Mouse (Mus musculus) forebrain, postnatal 0 days (tissue): ENCODE measurements around the gene Tradd. TPM values are rescaled to one million over a fixed set of nuclear protein-coding genes. Genes with fewer than 3 reads are reported as not detected.
A peak's percentile ranks its signal among the peaks of the same experiment; 100 is the strongest.

Source experiments
- ATAC-seq: fragments of 200-750 bp; cut with Nextera tagmentation; 2 replicates; pipeline ENCODE4 v1.8.0; 2017; ENCODE audit warnings: mild to moderate bottlenecking, moderate library complexity
- DNase-seq: peaks from one replicate; pipeline ENCODE4 v3.0.0-alpha.2; 2015
- H3K27ac ChIP-seq: fragments of 300-500 bp; sonication (generic); 2 replicates; pipeline ENCODE4 v1.5.1; 2014; ENCODE audit warnings: low read depth, mild to moderate bottlenecking, antibody characterized with exemption, low read length, moderate library complexity, mixed read lengths
- H3K27me3 ChIP-seq: fragments of 300-500 bp; sonication (generic); 2 replicates; pipeline ENCODE4 v1.6.1; 2014; ENCODE audit warnings: mild to moderate bottlenecking, low read length, mixed read lengths; ENCODE audit not compliant: insufficient read depth
- H3K36me3 ChIP-seq: fragments of 300-500 bp; sonication (generic); 2 replicates; pipeline ENCODE4 v1.6.1; 2014; ENCODE audit warnings: mild to moderate bottlenecking, moderate library complexity; ENCODE audit not compliant: insufficient read depth
- H3K4me1 ChIP-seq: fragments of 300-500 bp; sonication (generic); 2 replicates; pipeline ENCODE4 v1.6.1; 2014; ENCODE audit warnings: antibody characterized with exemption; ENCODE audit not compliant: insufficient read depth
- H3K4me2 ChIP-seq: fragments of 300-500 bp; sonication (generic); 2 replicates; pipeline ENCODE4 v1.6.1; 2014; ENCODE audit warnings: low read depth, mild to moderate bottlenecking, moderate library complexity
- H3K4me3 ChIP-seq: fragments of 300-500 bp; sonication (generic); 2 replicates; pipeline ENCODE4 v1.5.1; 2014; ENCODE audit warnings: low read depth, low read length, mixed read lengths
- H3K9ac ChIP-seq: fragments of 300-500 bp; sonication (generic); 2 replicates; pipeline ENCODE4 v1.6.1; 2014; ENCODE audit warnings: mild to moderate bottlenecking
- H3K9me3 ChIP-seq: fragments of 300-500 bp; sonication (generic); 2 replicates; pipeline ENCODE4 v1.6.1; 2016; ENCODE audit warnings: low read length
- CTCF ChIP-seq: sonication (generic); IDR thresholded peaks from 2 replicates; pipeline ENCODE4 v1.5.1; 2016; ENCODE audit warnings: antibody characterized with exemption, control low read depth, low read depth
- WGBS: fragments of 180-500 bp; shearing (Covaris S2); extraction: QIAGEN DNeasy Blood & Tissue Kit; methylation state at CpG from one replicate; pipeline ENCODE4 v1.1.7; 2014; 5-methylcytosine and 5-hydroxymethylcytosine counted together
- microRNA counts: library from miRNA; unstranded; fragments of <30 nt; microRNA quantifications from one replicate; lab custom pipeline; 2015
- microRNA-seq, 2 experiments: library from miRNA; unstranded; fragments of <30 nt; microRNA quantifications; one replicate each; pipeline ENCODE4; 2016
- polyA plus RNA-seq: library from polyadenylated mRNA; unstranded; fragments of >200 nt; fragmentation: Nextera tagmentation; extraction: Ambion mirVana; gene quantifications from 2 replicates; pipeline ENCODE4 v1.2.1, GENCODE M21; 2015
- total RNA-seq: library from RNA; depleted of rRNA; stranded (reverse); fragments of >200 nt; gene quantifications from 2 replicates; pipeline ENCODE4 v1.2.3, GENCODE M21; 2014; rRNA removed

Tradd gene
- total and polyA plus RNA-seq, 2 experiments from 2014 or later, result 14.0 to 14.7 TPM

DNA sequence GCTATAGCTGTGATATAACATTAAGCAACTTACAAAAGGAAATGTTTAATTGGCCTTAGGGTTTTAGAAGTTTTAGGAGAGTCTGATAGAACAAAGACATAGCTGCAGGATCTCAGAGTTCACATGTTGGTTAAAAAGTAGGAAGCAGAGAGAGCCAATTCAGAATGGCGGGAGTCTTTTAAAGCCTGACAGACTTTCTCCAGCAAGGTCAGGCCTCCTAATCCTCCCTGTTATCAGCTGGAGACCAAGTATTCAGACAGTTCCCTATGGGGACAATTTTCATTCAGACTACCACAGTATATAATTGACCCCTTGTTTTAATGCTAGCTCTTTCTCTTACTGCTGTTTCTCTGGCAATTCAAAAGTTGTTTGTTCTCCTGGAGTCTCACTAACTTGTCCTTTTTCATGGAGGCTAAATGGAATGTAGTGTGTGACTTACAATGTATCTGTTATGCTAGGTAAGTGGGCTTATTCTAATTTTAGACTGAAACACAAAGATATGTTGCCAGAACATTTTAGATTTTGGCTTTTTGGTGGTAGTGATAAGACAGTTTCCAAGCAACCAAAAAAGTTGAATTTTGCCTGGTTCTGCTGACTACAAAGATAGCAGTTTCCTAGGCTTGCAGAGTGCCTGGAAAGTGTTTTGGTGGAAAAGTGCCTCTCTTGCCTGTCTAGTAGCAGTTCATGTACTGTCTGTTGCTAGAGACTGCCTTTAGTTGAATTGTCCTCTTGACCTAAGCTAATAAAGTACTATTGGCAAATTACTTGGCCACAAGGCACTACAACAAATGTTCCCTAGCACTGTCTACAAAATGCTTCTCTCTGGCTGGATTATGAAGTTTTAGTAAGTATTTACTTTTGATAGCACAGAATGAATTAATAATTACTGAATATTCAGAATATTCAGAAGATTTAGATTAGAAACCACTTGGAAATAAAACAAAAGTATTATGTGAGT is 55.0 kb downstream of the Tradd start:
- Histone ChIP-seq H3K27me3 (no peaks in the 10 kb centered on the region), H3K4me1 (0 out of 2 replicates have a peak, but pooled peaks cover 4% of the 10 kb centered on the region), H3K9ac (no peak overlapping the region), H3K27ac (no peak overlapping the region), H3K9me3 (no peaks in the 10 kb centered on the region), H3K4me2 (no peak overlapping the region), H3K36me3 (no peaks in the 10 kb centered on the region), H3K4me3 (no peak overlapping the region)
- 27% methylated on average over 1 of the region's 1 CpGs for WGBS
- ATAC-seq (no peak), DNase-seq (no peak)
- no peak for TF ChIP-seq CTCF

MicroRNAs encoded within 50 kb of the gene (microRNA counts, 519-probe panel; counts per million panel counts)
- microRNA mmu-miR-328 (lab: Ali Mortazavi, UCI), result 3,938 counts per million, percentile 44 among the panel's probes with 10 or more counts

Small RNA genes within 50 kb of the gene (microRNA-seq; reads per million reads assigned to microRNA genes)
- gene Gm27320, result 0 reads per million in 2 experiments
- 524 to 717 reads per million in 2 experiments for gene Mir328

Other genes with a start within 250 kb of the Tradd start
- not detected in 2 replicates for gene Ces3a, start 216.0 kb downstream of the Tradd start, total RNA-seq
- not detected in 2 replicates for gene Ces3a, start 216.0 kb downstream of the Tradd start, polyA plus RNA-seq
- gene Ces3b, start 180.9 kb downstream of the Tradd start, total RNA-seq, result not detected in 2 replicates
- gene Ces3b, start 180.9 kb downstream of the Tradd start, polyA plus RNA-seq, result not detected in 2 replicates
- 0.10 TPM in 1 of 2 replicates, not detected in the other for gene Ces4a, start 132.8 kb downstream of the Tradd start, total RNA-seq
- gene Ces4a, start 132.8 kb downstream of the Tradd start, polyA plus RNA-seq, result 0.05 TPM in 1 of 2 replicates, not detected in the other
- 56.4 and 65.6 TPM in 2 replicates for gene Cbfb, start 93.9 kb downstream of the Tradd start, total RNA-seq
- gene Cbfb, start 93.9 kb downstream of the Tradd start, polyA plus RNA-seq, result 23.5 and 29.9 TPM in 2 replicates
- 37.1 and 40.7 TPM in 2 replicates for gene D230025D16Rik, start 39.5 kb downstream of the Tradd start, total RNA-seq
- gene D230025D16Rik, start 39.5 kb downstream of the Tradd start, polyA plus RNA-seq, result 22.0 and 25.5 TPM in 2 replicates
- 8.4 and 11.4 TPM in 2 replicates for gene B3gnt9, start 9.5 kb downstream of the Tradd start, total RNA-seq
- gene B3gnt9, start 9.5 kb downstream of the Tradd start, polyA plus RNA-seq, result 6.6 and 6.8 TPM in 2 replicates
- gene Fbxl8, start within 50 bp of the Tradd start, total RNA-seq, result 0.38 and 1.4 TPM in 2 replicates
- gene Fbxl8, start within 50 bp of the Tradd start, polyA plus RNA-seq, result 0.85 and 1.1 TPM in 2 replicates
- 0.15 and 0.90 TPM in 2 replicates for gene Hsf4, start 5.2 kb upstream of the Tradd start, total RNA-seq
- 0.30 and 0.44 TPM in 2 replicates for gene Hsf4, start 5.2 kb upstream of the Tradd start, polyA plus RNA-seq
- gene Nol3, start 11.5 kb upstream of the Tradd start, total RNA-seq, result 1.5 and 1.7 TPM in 2 replicates
- gene Nol3, start 11.5 kb upstream of the Tradd start, polyA plus RNA-seq, result 3.0 and 4.3 TPM in 2 replicates
- 54.2 and 70.9 TPM in 2 replicates for gene 4931428F04Rik, start 25.3 kb upstream of the Tradd start, total RNA-seq
- 124 and 146 TPM in 2 replicates for gene 4931428F04Rik, start 25.3 kb upstream of the Tradd start, polyA plus RNA-seq
- 1.8 and 2.7 TPM in 2 replicates for gene Exoc3l, start 31.5 kb upstream of the Tradd start, total RNA-seq
- gene Exoc3l, start 31.5 kb upstream of the Tradd start, polyA plus RNA-seq, result 7.0 and 7.5 TPM in 2 replicates
- gene E2f4, start 33.1 kb upstream of the Tradd start, total RNA-seq, result 26.2 and 36.7 TPM in 2 replicates
- gene E2f4, start 33.1 kb upstream of the Tradd start, polyA plus RNA-seq, result 30.6 and 31.6 TPM in 2 replicates
- gene Elmo3, start 41.0 kb upstream of the Tradd start, total RNA-seq, result 0.86 and 0.92 TPM in 2 replicates
- 0.54 and 1.1 TPM in 2 replicates for gene Elmo3, start 41.0 kb upstream of the Tradd start, polyA plus RNA-seq
- 1.6 and 3.0 TPM in 2 replicates for gene Lrrc29, start 61.7 kb upstream of the Tradd start, total RNA-seq
- gene Lrrc29, start 61.7 kb upstream of the Tradd start, polyA plus RNA-seq, result 1.8 and 2.1 TPM in 2 replicates
- gene Tmem208, start 61.7 kb upstream of the Tradd start, total RNA-seq, result 76.4 and 109 TPM in 2 replicates
- gene Tmem208, start 61.7 kb upstream of the Tradd start, polyA plus RNA-seq, result 126 and 140 TPM in 2 replicates
- 1.4 and 2.1 TPM in 2 replicates for gene Fhod1, start 83.3 kb upstream of the Tradd start, total RNA-seq
- 0.15 and 0.30 TPM in 2 replicates for gene Fhod1, start 83.3 kb upstream of the Tradd start, polyA plus RNA-seq
- gene Slc9a5, start 84.2 kb upstream of the Tradd start, total RNA-seq, result 17.5 and 17.8 TPM in 2 replicates
- 5.6 and 7.2 TPM in 2 replicates for gene Slc9a5, start 84.2 kb upstream of the Tradd start, polyA plus RNA-seq
- gene Plekhg4, start 108.7 kb upstream of the Tradd start, total RNA-seq, result 4.2 and 4.5 TPM in 2 replicates
- gene Plekhg4, start 108.7 kb upstream of the Tradd start, polyA plus RNA-seq, result 0.70 and 0.77 TPM in 2 replicates
- gene Kctd19, start 148.9 kb upstream of the Tradd start, total RNA-seq, result 0.10 and 0.15 TPM in 2 replicates
- gene Kctd19, start 148.9 kb upstream of the Tradd start, polyA plus RNA-seq, result 0.16 and 0.19 TPM in 2 replicates
- 1.7 and 1.8 TPM in 2 replicates for gene Lrrc36, start 149.0 kb upstream of the Tradd start, total RNA-seq
- gene Lrrc36, start 149.0 kb upstream of the Tradd start, polyA plus RNA-seq, result 0.40 and 1.1 TPM in 2 replicates
- 66.6 and 80.6 TPM in 2 replicates for gene Tppp3, start 206.9 kb upstream of the Tradd start, total RNA-seq
- gene Tppp3, start 206.9 kb upstream of the Tradd start, polyA plus RNA-seq, result 74.6 and 106 TPM in 2 replicates
- gene Zdhhc1, start 232.3 kb upstream of the Tradd start, total RNA-seq, result 22.9 and 30.4 TPM in 2 replicates
- gene Zdhhc1, start 232.3 kb upstream of the Tradd start, polyA plus RNA-seq, result 16.2 and 22.7 TPM in 2 replicates